Mouse (Mus musculus) adrenal gland, postnatal 0 days (tissue): ENCODE measurements around the gene Hist2h2bb. TPM values are rescaled to one million over a fixed set of nuclear protein-coding genes. Genes with fewer than 3 reads are reported as not detected.

Experiments used
- microRNA-seq: library from miRNA; unstranded; fragments of <30 nt; microRNA quantifications from one replicate; pipeline ENCODE4, GENCODE M21; 2016; ENCODE audit warnings: borderline replicate concordance; ENCODE audit not compliant: insufficient number of aligned reads
- polyA plus RNA-seq: library from polyadenylated mRNA; unstranded; fragments of >200 nt; fragmentation: Nextera tagmentation; extraction: Ambion mirVana; gene quantifications from 2 replicates; pipeline ENCODE4 v1.2.1, GENCODE M21; 2015

Gene Hist2h2bb
- 3.5 and 4.4 TPM in 2 replicates for polyA plus RNA-seq

GRCm38 (mm10) chr3:96269511-96270474, at the start of gene Hist2h2bb:
Hist2h2bb (plus strand) TSS chr3:96269752.

GRCm38 (mm10) chr3:96220765-96221639, 48.5 kb upstream of the Hist2h2bb start, which contains the start of the genes Hist2h2ac and Hist2h2be:
Hist2h2ac (minus strand) TSS chr3:96220880.
Hist2h2be (plus strand) TSS chr3:96221119.

GRCm38 (mm10) chr3:96238954-96239793, 30.4 kb upstream of the Hist2h2bb start, which contains the start of gene Hist2h3c2:
Hist2h3c2 (minus strand) TSS chr3:96239127.

GRCm38 (mm10) chr3:96239949-96240798, 29.4 kb upstream of the Hist2h2bb start, which contains the start of gene Hist2h2aa2:
Hist2h2aa2 (minus strand) TSS chr3:96240276.

GRCm38 (mm10) chr3:96245003-96245886, 24.3 kb upstream of the Hist2h2bb start, which contains the start of gene Hist2h2aa1:
Hist2h2aa1 (plus strand) TSS chr3:96245497.

GRCm38 (mm10) chr3:96246427-96246856, 23.1 kb upstream of the Hist2h2bb start, which contains the start of gene Hist2h3c1:
Hist2h3c1 (plus strand) TSS chr3:96246685.

GRCm38 (mm10) chr3:96262979-96263550, 6.5 kb upstream of the Hist2h2bb start, which contains the start of gene Hist2h4:
Hist2h4 (minus strand) TSS chr3:96263311.

GRCm38 (mm10) chr3:96268051-96268775, 1.3 kb upstream of the Hist2h2bb start, which contains the start of gene Hist2h3b:
Hist2h3b (plus strand) TSS chr3:96268654.

GRCm38 (mm10) chr3:96293787-96294186, 24.2 kb downstream of the Hist2h2bb start, which contains the start of gene Fcgr1:
Fcgr1 (minus strand) TSS chr3:96293969.

Small RNAs within 50 kb of the gene (microRNA-seq; reads per million reads assigned to microRNA genes)
- not detected for gene Gm44492
- gene Gm47311, result not detected
- not detected for gene Gm47313

Other genes with a start within 250 kb of the Hist2h2bb start
- gene Vps45, start 211.3 kb upstream of the Hist2h2bb start, polyA plus RNA-seq, result 44.5 and 48.8 TPM in 2 replicates
- gene Otud7b, start 165.2 kb upstream of the Hist2h2bb start, polyA plus RNA-seq, result 10.6 and 16.1 TPM in 2 replicates
- 16.9 and 21.9 TPM in 2 replicates for gene Mtmr11, start 107.7 kb upstream of the Hist2h2bb start, polyA plus RNA-seq
- 68.8 and 90.2 TPM in 2 replicates for gene Sf3b4, start 97.4 kb upstream of the Hist2h2bb start, polyA plus RNA-seq
- 7.0 and 12.5 TPM in 2 replicates for gene Sv2a, start 88.6 kb upstream of the Hist2h2bb start, polyA plus RNA-seq
- 94.8 and 99.9 TPM in 2 replicates for gene Bola1, start 50.0 kb upstream of the Hist2h2bb start, polyA plus RNA-seq
- 0.35 TPM in 1 of 2 replicates, not detected in the other for gene Hist2h2ab, start 49.9 kb upstream of the Hist2h2bb start, polyA plus RNA-seq
- gene Hist2h2ac, start 48.9 kb upstream of the Hist2h2bb start, polyA plus RNA-seq, result 4.3 and 5.1 TPM in 2 replicates
- 3.7 and 6.3 TPM in 2 replicates for gene Hist2h2be, start 48.6 kb upstream of the Hist2h2bb start, polyA plus RNA-seq
- 2.3 and 5.0 TPM in 2 replicates for gene Hist2h3c2, start 30.6 kb upstream of the Hist2h2bb start, polyA plus RNA-seq
- 258 and 451 TPM in 2 replicates for gene Hist2h2aa2, start 29.5 kb upstream of the Hist2h2bb start, polyA plus RNA-seq
- gene Hist2h2aa1, start 24.3 kb upstream of the Hist2h2bb start, polyA plus RNA-seq, result 71.6 and 129 TPM in 2 replicates
- 0.63 TPM in 1 of 2 replicates, not detected in the other for gene Hist2h3c1, start 23.1 kb upstream of the Hist2h2bb start, polyA plus RNA-seq
- 1.8 and 3.8 TPM in 2 replicates for gene Hist2h4, start 6.4 kb upstream of the Hist2h2bb start, polyA plus RNA-seq
- gene Hist2h3b, start 1.1 kb upstream of the Hist2h2bb start, polyA plus RNA-seq, result 12.9 and 15.1 TPM in 2 replicates
- 4.1 and 5.1 TPM in 2 replicates for gene Fcgr1, start 24.2 kb downstream of the Hist2h2bb start, polyA plus RNA-seq
- gene BC107364, start 182.6 kb downstream of the Hist2h2bb start, polyA plus RNA-seq, result not detected in 2 replicates